ENCODE assay signal across 12 mouse cellular contexts in genomic region chr19:12483782-12484181, GRCm38 (mm10). TPM values are rescaled to one million over a fixed set of nuclear protein-coding genes. Genes with fewer than 3 reads are reported as not detected.
DNase-seq lines count a peak whose midpoint lies in the region; TF ChIP-seq lines count a peak whose summit lies in the region.
"Had no signal": no experiment of that assay in that cellular context is flagged by ENCODE, and none has a peak within 500 bp of the region (broad histone marks: within the 10 kb centered on the region; RNA-seq: fewer than 3 reads in every experiment).

No protein-coding gene starts in this region.

- no peak for TF ChIP-seq CTCF in gastrocnemius, adult 2 months (IDR thresholded peaks at IDR 0.05)
- TF ChIP-seq CTCF in left cerebral cortex, adult 2 months (IDR thresholded peaks at IDR 0.05) = no peak

- intact Hi-C loops in gastrocnemius, adult 2 months (cut with DNase I) = no loop called here
- intact Hi-C loops in left cerebral cortex, adult 2 months (cut with DNase I) = no loop called here
- intact Hi-C loops in heart, postnatal 10 days (cut with DNase I) = no loop called here

- H3K27ac ChIP-seq in gastrocnemius, adult 2 months = peak overlapping the region; percentile 77
- H3K27ac ChIP-seq in left cerebral cortex, adult 2 months = peak overlapping the region; percentile 66
- H3K27ac ChIP-seq: midbrain, embryonic 10.5 days had no signal

- DNase-seq in gastrocnemius, adult 2 months = peak; percentile 48
- no peak for DNase-seq in gastrocnemius, postnatal 4 days (ENCODE audit: low spot score in 2 of 2)
- DNase-seq in left cerebral cortex, adult 2 months (ENCODE audit: extremely low spot score in 1 of 2, low spot score in 2 of 2) = no peak
- no peak for DNase-seq in left cerebral cortex, adult 18-20 months (ENCODE audit: low spot score in 2 of 2)
- peak; percentile 60 to 71 for DNase-seq in heart, postnatal 10 days
- DNase-seq in lung, postnatal 4 days = peak; percentile 16 to 56
- no peak for DNase-seq in embryo, embryonic 10.5 days (ENCODE audit: low spot score)
- no peak for DNase-seq in right cerebral cortex, adult 18-20 months
- DNase-seq: left cerebral cortex, postnatal 4 days had no signal

- H3K4me3 ChIP-seq in gastrocnemius, adult 2 months = no peak overlapping the region
- no peak overlapping the region for H3K4me3 ChIP-seq in left cerebral cortex, adult 2 months
- H3K4me3 ChIP-seq: midbrain, embryonic 10.5 days had no signal

RNA-seq across cellular contexts. Expression of gene Dtx4, which starts 17.5 kb away (rescaled TPM):
- total RNA-seq in gastrocnemius, adult 2 months (2021) = 1 to 10 TPM; 3.9 to 4.2 TPM
- 10 to 100 TPM; 33.2 to 37.5 TPM for total RNA-seq in gastrocnemius, postnatal 4 days (2021)
- 10 to 100 TPM; 36.0 to 36.3 TPM for total RNA-seq in left cerebral cortex, adult 2 months (2021)
- 10 to 100 TPM; 34.3 to 36.9 TPM for total RNA-seq in left cerebral cortex, adult 18-20 months (2021)
- total RNA-seq in heart, postnatal 10 days (2021) = 10 to 100 TPM in 1 of 2 experiments, 1 to 10 TPM in 1; 9.6 to 10.7 TPM

RNA-seq across cellular contexts. Expression of gene Mpeg1, which starts 23.2 kb away (rescaled TPM):
- 1 to 10 TPM in 1 of 2 experiments, under 1 TPM in 1; 0.98 to 1.1 TPM for total RNA-seq in gastrocnemius, adult 2 months (2021)
- total RNA-seq in gastrocnemius, postnatal 4 days (2021) = 1 to 10 TPM; 3.7 to 3.9 TPM
- total RNA-seq in left cerebral cortex, adult 2 months (2021) = 1 to 10 TPM; 6.8 to 7.4 TPM
- 1 to 10 TPM; 9.7 TPM for total RNA-seq in left cerebral cortex, adult 18-20 months (2021)
- 1 to 10 TPM; 4.8 to 5.3 TPM for total RNA-seq in heart, postnatal 10 days (2021)
- total RNA-seq: MEL had no signal

RNA-seq across cellular contexts. Expression of gene Pfpl, which starts 56.1 kb away (rescaled TPM):
- not detected for total RNA-seq in gastrocnemius, adult 2 months (2021)
- not detected for total RNA-seq in gastrocnemius, postnatal 4 days (2021)
- total RNA-seq in left cerebral cortex, adult 2 months (2021) = not detected
- total RNA-seq in left cerebral cortex, adult 18-20 months (2021) = not detected
- not detected for total RNA-seq in heart, postnatal 10 days (2021)
- total RNA-seq: adrenal gland, adult 18-20 months; left cerebral cortex, postnatal 4 days; MEL had no signal

Comparison
In these comparisons a context has a peak if more than half of its experiments do, and no peak if none do; other contexts are left out.
1. DNase-seq: peak in gastrocnemius, adult 2 months (single experiment), heart, postnatal 10 days (2 of 2) and lung, postnatal 4 days (2 of 2); none in gastrocnemius, postnatal 4 days (0 of 2), left cerebral cortex, adult 2 months (0 of 2), left cerebral cortex, adult 18-20 months (0 of 2), embryo, embryonic 10.5 days (single experiment) and right cerebral cortex, adult 18-20 months (single experiment).